Mouse (Mus musculus): ENCODE results near the gene Adcy2.

- TF ChIP-seq POLR2A (IDR thresholded peaks at IDR 0.05; ENCODE audit: control insufficient read depth, low read depth, low read length) (no peak), CTCF (IDR thresholded peaks at IDR 0.05; ENCODE audit: control insufficient read depth, insufficient read depth, insufficient replicate concordance, low read depth, low read length) (no peak)
Observed at GRCm38 (mm10) chr13:68973143-68973542, 26.2 kb downstream of the Adcy2 start.
